Mouse (Mus musculus) embryonic facial prominence, embryonic 11.5 days (tissue): Measurements from ENCODE around the gene Eef1b2. TPM values are rescaled to one million over a fixed set of nuclear protein-coding genes. Genes with fewer than 3 reads are reported as not detected.

Experiments
- ATAC-seq: fragments of 200-750 bp; cut with Nextera tagmentation; replicated peaks from 2 replicates; pipeline ENCODE4 v1.8.0; 2017; ENCODE audit warnings: low read depth; ENCODE audit not compliant: insufficient number of reproducible peaks, low FRiP score, low TSS enrichment
- DNase-seq: peaks from one replicate; pipeline ENCODE4 v3.0.0-alpha.2; 2015; ENCODE audit warnings: low spot score
- H3K27ac ChIP-seq: fragments of 300-500 bp; sonication (generic); replicated peaks from 2 replicates; pipeline ENCODE4 v1.5.1; 2014; ENCODE audit warnings: mild to moderate bottlenecking, low read depth, low read length, control low read depth
- H3K27me3 ChIP-seq: fragments of 300-500 bp; sonication (generic); 2 replicates; pipeline ENCODE4 v1.6.1; 2014; ENCODE audit warnings: mild to moderate bottlenecking, low read length, moderate library complexity, mixed read lengths; ENCODE audit not compliant: control insufficient read depth, insufficient read depth
- H3K36me3 ChIP-seq: fragments of 300-500 bp; sonication (generic); replicated peaks from 2 replicates; pipeline ENCODE4 v1.6.1; 2014; ENCODE audit warnings: low read depth, mild to moderate bottlenecking, low read length, moderate library complexity, mixed read lengths; ENCODE audit not compliant: control insufficient read depth, insufficient read depth
- H3K4me1 ChIP-seq: fragments of 300-500 bp; sonication (generic); 2 replicates; pipeline ENCODE4 v1.6.1; 2014; ENCODE audit warnings: low read length, mixed read lengths; ENCODE audit not compliant: control insufficient read depth, insufficient read depth
- H3K4me2 ChIP-seq: fragments of 300-500 bp; sonication (generic); 2 replicates; pipeline ENCODE4 v1.6.1; 2014; ENCODE audit warnings: low read depth, mild to moderate bottlenecking, control low read depth, low read length, moderate library complexity
- H3K4me3 ChIP-seq: fragments of 300-500 bp; sonication (generic); 2 replicates; pipeline ENCODE4 v1.5.1; 2014; ENCODE audit warnings: low read depth, low read length, control low read depth
- H3K9ac ChIP-seq: fragments of 300-500 bp; sonication (generic); replicated peaks from 2 replicates; pipeline ENCODE4 v1.6.1; 2014; ENCODE audit warnings: mild to moderate bottlenecking, control low read depth, low read length
- H3K9me3 ChIP-seq: fragments of 300-500 bp; sonication (generic); replicated peaks from 2 replicates; pipeline ENCODE4 v1.6.1; 2016; ENCODE audit warnings: mild to moderate bottlenecking, low read length, inconsistent platforms, mixed read lengths; ENCODE audit not compliant: control insufficient read depth
- WGBS: fragments of 180-500 bp; shearing (Covaris S2); extraction: QIAGEN DNeasy Blood & Tissue Kit; methylation state at CpG from one replicate; pipeline ENCODE4 v1.1.7; 2014; 5-methylcytosine and 5-hydroxymethylcytosine counted together
- polyA plus RNA-seq: library from polyadenylated mRNA; unstranded; fragments of >200 nt; fragmentation: Nextera tagmentation; extraction: Ambion mirVana; gene quantifications from 2 replicates; pipeline ENCODE4 v1.2.1, GENCODE M21; 2014

Eef1b2 gene
- polyA plus RNA-seq, 1 experiment from 2014 or later, result 611 TPM

GRCm38 (mm10) chr1:63207607-63208006, 31.0 kb downstream of the Eef1b2 start:
- H3K9me3 ChIP-seq, result no peaks in the 10 kb centered on the region
- peaks cover 3% of the 10 kb centered on the region; the same call in 1 of the 2 replicates for H3K4me1 ChIP-seq
- ATAC-seq, result no peak
- no peak overlapping the region for H3K27ac ChIP-seq
- no peak for DNase-seq
- no peak overlapping the region for H3K9ac ChIP-seq
- no peaks in the 10 kb centered on the region for H3K36me3 ChIP-seq
- H3K4me2 ChIP-seq, result no peak overlapping the region
- no peak overlapping the region for H3K4me3 ChIP-seq
- WGBS, result 81% methylated on average over 3 of the region's 3 CpGs
- no peaks in the 10 kb centered on the region for H3K27me3 ChIP-seq

GRCm38 (mm10) chr1:63209861-63210529, 33.4 kb downstream of the Eef1b2 start:
- no peaks in the 10 kb centered on the region for H3K9me3 ChIP-seq
- no peaks in the 10 kb centered on the region for H3K4me1 ChIP-seq
- H3K36me3 ChIP-seq, result no peaks in the 10 kb centered on the region
- ATAC-seq (no peak), DNase-seq (no peak)
- no peak overlapping the region for H3K4me3 ChIP-seq
- no peak overlapping the region for H3K4me2 ChIP-seq
- 20% methylated on average over 6 of the region's 6 CpGs for WGBS
- H3K27me3 ChIP-seq, result no peaks in the 10 kb centered on the region
- no peak overlapping the region for H3K9ac ChIP-seq
- no peak overlapping the region for H3K27ac ChIP-seq

GRCm38 (mm10) chr1:63213478-63214270, 37.0 kb downstream of the Eef1b2 start:
- H3K27ac ChIP-seq, result no peak overlapping the region
- WGBS, result 19% methylated on average over 22 of the region's 22 CpGs
- H3K9me3 ChIP-seq, result no peaks in the 10 kb centered on the region
- H3K4me1 ChIP-seq, result no peaks in the 10 kb centered on the region
- ATAC-seq (no peak), DNase-seq (peak; percentile 42)
- peak overlapping the region; percentile 17 for H3K4me2 ChIP-seq
- no peak overlapping the region for H3K9ac ChIP-seq
- no peaks in the 10 kb centered on the region for H3K36me3 ChIP-seq
- no peaks in the 10 kb centered on the region for H3K27me3 ChIP-seq
- no peak overlapping the region for H3K4me3 ChIP-seq

GRCm38 (mm10) chr1:63214271-63214558, 37.6 kb downstream of the Eef1b2 start, which contains the start of gene Gpr1:
Gpr1 (minus strand) TSS chr1:63214543.
- Histone ChIP-seq H3K4me1 (no peaks in the 10 kb centered on the region), H3K27me3 (no peaks in the 10 kb centered on the region), H3K4me2 (peak within 1 kb of the TSS; percentile 17), H3K9ac (no peak within 1 kb of the TSS), H3K36me3 (no peaks in the 10 kb centered on the region), H3K27ac (no peak within 1 kb of the TSS), H3K9me3 (no peaks in the 10 kb centered on the region), H3K4me3 (no peak within 1 kb of the TSS)
- ATAC-seq, result no peak
- 26% methylated on average over 3 of the region's 3 CpGs for WGBS
- DNase-seq, result no peak

GRCm38 (mm10) chr1:63214631-63215030, 38.0 kb downstream of the Eef1b2 start:
- Histone ChIP-seq H3K36me3 (no peaks in the 10 kb centered on the region), H3K4me2 (no peak overlapping the region), H3K27me3 (no peaks in the 10 kb centered on the region), H3K9ac (no peak overlapping the region), H3K4me3 (no peak overlapping the region), H3K4me1 (no peaks in the 10 kb centered on the region), H3K27ac (no peak overlapping the region), H3K9me3 (no peaks in the 10 kb centered on the region)
- ATAC-seq (no peak), DNase-seq (no peak)
- 26% methylated on average over 7 of the region's 7 CpGs for WGBS

GRCm38 (mm10) chr1:63219277-63219676, 42.7 kb downstream of the Eef1b2 start:
- no peak overlapping the region for H3K9ac ChIP-seq
- no peaks in the 10 kb centered on the region for H3K36me3 ChIP-seq
- ATAC-seq (no peak), DNase-seq (no peak)
- H3K27me3 ChIP-seq, result no peaks in the 10 kb centered on the region
- 89% methylated on average over 4 of the region's 4 CpGs for WGBS
- H3K27ac ChIP-seq, result no peak overlapping the region
- no peak overlapping the region for H3K4me2 ChIP-seq
- H3K4me1 ChIP-seq, result no peaks in the 10 kb centered on the region
- H3K4me3 ChIP-seq, result no peak overlapping the region
- no peaks in the 10 kb centered on the region for H3K9me3 ChIP-seq

GRCm38 (mm10) chr1:63225009-63225408, 48.4 kb downstream of the Eef1b2 start:
- no peaks in the 10 kb centered on the region for H3K9me3 ChIP-seq
- ATAC-seq, result no peak
- no peaks in the 10 kb centered on the region for H3K36me3 ChIP-seq
- no peaks in the 10 kb centered on the region for H3K27me3 ChIP-seq
- H3K4me3 ChIP-seq, result no peak overlapping the region
- no peak overlapping the region for H3K27ac ChIP-seq
- H3K4me1 ChIP-seq, result no peaks in the 10 kb centered on the region
- H3K4me2 ChIP-seq, result no peak overlapping the region
- no peak overlapping the region for H3K9ac ChIP-seq
- DNase-seq, result no peak
- WGBS, result 81% methylated on average over 4 of the region's 4 CpGs

- 3% methylated on average over 7 of the region's 7 CpGs for WGBS
- Histone ChIP-seq H3K27ac (no peak overlapping the region), H3K27me3 (no peaks in the 10 kb centered on the region), H3K9ac (no peak overlapping the region), H3K4me3 (no peak overlapping the region), H3K36me3 (no peaks in the 10 kb centered on the region), H3K4me1 (no peaks in the 10 kb centered on the region), H3K9me3 (no peaks in the 10 kb centered on the region), H3K4me2 (no peak overlapping the region)
- ATAC-seq, result no peak
- peak; percentile 62 for DNase-seq
These were observed 49.3 kb downstream of the Eef1b2 start for GRCm38 (mm10) chr1:63225890-63226289.
